Mouse (Mus musculus) bone marrow, adult 2 months (tissue): ENCODE measurements at regions not wholly inside any gene's neighbourhood (a gene's known extent, or its start where the extent isn't known, plus 50 kb on each side); places are given as distances from the start of the nearest gene placed in this dataset.

Experiments
- CTCF ChIP-seq: fragments of 200-500 bp; IDR thresholded peaks from 2 replicates; pipeline ENCODE4 v1.5.1; 2011; ENCODE audit warnings: low read length, control low read depth; ENCODE audit not compliant: control insufficient read depth, insufficient read depth
- POLR2A ChIP-seq: fragments of 200-500 bp; IDR thresholded peaks from 2 replicates; pipeline ENCODE4 v1.6.1; 2011; ENCODE audit warnings: low read depth, mild to moderate bottlenecking, control low read depth, low read length, borderline replicate concordance; ENCODE audit not compliant: control insufficient read depth

DNA sequence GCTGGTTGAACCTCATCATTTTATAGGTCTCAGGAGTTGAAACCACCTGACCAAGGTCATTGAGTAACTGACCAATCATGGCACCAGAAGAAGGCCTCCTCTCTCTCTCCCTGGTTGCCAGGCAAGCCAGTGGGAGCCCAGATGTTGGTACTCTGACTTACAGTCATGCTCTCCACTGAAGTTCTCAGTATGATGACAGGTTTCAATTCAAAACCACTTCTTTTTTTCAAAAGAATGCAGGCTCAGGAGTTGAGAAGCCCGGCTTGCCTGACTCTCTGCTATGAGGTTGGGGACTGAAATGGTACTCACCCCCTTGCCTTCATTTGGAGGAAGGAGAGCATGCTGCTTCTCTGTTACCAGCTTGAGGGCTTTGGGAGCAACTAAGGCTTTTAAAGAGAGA is 111.6 kb upstream of the Rpl34 start:
- no peak for TF ChIP-seq POLR2A
- no peak for TF ChIP-seq CTCF
